Mouse (Mus musculus) midbrain, embryonic 11.5 days (tissue): ENCODE data around the gene Gm45208. TPM values are rescaled to one million over a fixed set of nuclear protein-coding genes. Genes with fewer than 3 reads are reported as not detected.

Experiments used
- ATAC-seq: fragments of 200-750 bp; cut with Nextera tagmentation; 2 replicates; pipeline ENCODE4 v1.8.0; 2017; ENCODE audit warnings: moderate TSS enrichment, moderate library complexity; ENCODE audit not compliant: low FRiP score
- DNase-seq: peaks from one replicate; pipeline ENCODE4 v3.0.0; 2015; ENCODE audit warnings: low spot score; ENCODE audit errors: missing footprints
- H3K27ac ChIP-seq: fragments of 300-500 bp; sonication (generic); 2 replicates; pipeline ENCODE4 v1.5.1; 2014; ENCODE audit warnings: low read depth, low read length
- H3K27me3 ChIP-seq: fragments of 300-500 bp; sonication (generic); 2 replicates; pipeline ENCODE4 v1.6.1; 2014; ENCODE audit warnings: mild to moderate bottlenecking, low read length, moderate library complexity, mixed read lengths; ENCODE audit not compliant: control insufficient read depth, insufficient read depth
- H3K36me3 ChIP-seq: fragments of 300-500 bp; sonication (generic); 2 replicates; pipeline ENCODE4 v1.6.1; 2014; ENCODE audit warnings: mild to moderate bottlenecking, low read length, moderate library complexity, mixed read lengths; ENCODE audit not compliant: control insufficient read depth, insufficient read depth
- H3K4me1 ChIP-seq: fragments of 300-500 bp; sonication (generic); 2 replicates; pipeline ENCODE4 v1.6.1; 2014; ENCODE audit warnings: low read length; ENCODE audit not compliant: control insufficient read depth, insufficient read depth
- H3K4me2 ChIP-seq: fragments of 300-500 bp; sonication (generic); 2 replicates; pipeline ENCODE4 v1.6.1; 2014; ENCODE audit warnings: mild to moderate bottlenecking, moderate library complexity
- H3K4me3 ChIP-seq: fragments of 300-500 bp; sonication (generic); 2 replicates; pipeline ENCODE4 v1.5.1; 2014; ENCODE audit warnings: low read depth, low read length
- H3K9ac ChIP-seq: fragments of 300-500 bp; sonication (generic); 2 replicates; pipeline ENCODE4 v1.6.1; 2014; ENCODE audit warnings: low read length
- H3K9me3 ChIP-seq: fragments of 300-500 bp; sonication (generic); 2 replicates; pipeline ENCODE4 v1.6.1; 2016; ENCODE audit warnings: low read length; ENCODE audit not compliant: control insufficient read depth
- WGBS: fragments of 180-500 bp; shearing (Covaris S2); extraction: QIAGEN DNeasy Blood & Tissue Kit; methylation state at CpG from one replicate; pipeline ENCODE4 v1.1.7; 2014; 5-methylcytosine and 5-hydroxymethylcytosine counted together
- polyA plus RNA-seq: library from polyadenylated mRNA; unstranded; fragments of >200 nt; fragmentation: Nextera tagmentation; extraction: Ambion mirVana; gene quantifications from 2 replicates; pipeline ENCODE4 v1.2.1, GENCODE M21; 2014

Gene Gm45208
- polyA plus RNA-seq = 0.22 TPM in 1 of 2 replicates, not detected in the other

DNA sequence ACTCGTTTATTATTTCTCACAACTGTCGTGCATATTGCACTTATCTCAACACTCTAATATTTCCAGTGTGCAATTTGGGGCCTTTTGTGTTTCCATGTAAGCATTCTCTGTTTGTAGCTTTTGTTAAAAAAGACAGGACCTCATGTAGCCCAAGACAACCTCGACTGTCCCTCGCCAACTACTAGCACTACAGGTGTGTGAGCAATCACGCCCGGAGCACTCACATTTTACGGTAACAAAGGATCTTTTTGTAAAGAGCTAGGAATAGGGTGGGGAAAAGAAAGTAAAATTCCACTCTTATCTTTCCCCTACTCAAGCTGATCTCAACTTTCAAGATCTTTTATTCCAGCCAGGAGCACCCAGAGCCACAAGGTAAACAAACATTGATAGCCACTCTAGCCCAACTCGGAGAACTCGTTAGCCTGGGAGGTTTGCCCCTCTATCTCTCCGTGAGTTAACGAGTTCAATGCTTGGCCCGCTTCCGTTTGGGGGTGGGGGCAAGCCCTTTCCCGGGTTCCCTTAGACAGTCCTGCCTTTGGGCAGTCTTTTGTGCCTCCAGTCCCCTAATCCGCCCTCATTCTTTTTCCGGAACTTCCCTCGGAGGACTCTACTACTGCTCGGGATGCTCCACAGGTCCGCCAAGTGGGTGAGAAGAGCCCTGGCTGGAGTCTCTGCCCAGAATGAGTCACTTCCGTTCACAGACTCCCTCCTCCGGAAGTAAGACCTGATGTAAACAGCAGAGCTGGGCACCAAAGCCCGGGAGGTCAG is at the start of gene Gm45208:
Gene Gm45208 (plus strand): TSS at position 732 of the 768 bp plus-strand sequence.
- Histone ChIP-seq H3K9ac (peak within 1 kb of the TSS; percentile 70), H3K27me3 (no peaks in the 10 kb centered on the region), H3K36me3 (no peaks in the 10 kb centered on the region), H3K4me3 (peak within 1 kb of the TSS; percentile 53), H3K4me1 (no peaks in the 10 kb centered on the region), H3K9me3 (no peaks in the 10 kb centered on the region), H3K4me2 (peak within 1 kb of the TSS; percentile 55), H3K27ac (peak within 1 kb of the TSS; percentile 89)
- ATAC-seq (peak; percentile 91), DNase-seq (peak; percentile 95)
- 18% methylated on average over 22 of the region's 22 CpGs for WGBS

DNA sequence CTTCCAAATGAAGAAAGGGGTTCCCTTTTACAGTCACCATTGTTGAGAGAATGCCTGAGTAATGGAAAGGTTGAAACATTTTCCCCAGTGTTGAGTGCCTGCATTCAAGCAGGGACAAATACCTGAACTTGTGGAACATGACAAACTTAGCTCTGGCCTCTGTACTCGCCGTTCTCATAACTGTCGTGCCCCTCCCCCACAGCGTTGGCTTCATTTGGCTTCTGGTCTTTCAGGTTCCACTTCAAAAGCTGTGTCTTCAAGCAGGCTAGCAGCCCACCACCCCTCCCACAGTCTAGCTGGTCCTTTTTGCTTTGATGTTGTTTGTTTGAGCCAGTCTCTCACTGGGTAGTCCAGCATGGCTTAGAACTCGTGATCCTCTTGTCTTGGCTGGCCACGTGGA is 49.3 kb upstream of the Gm45208 start:
- Histone ChIP-seq H3K36me3 (no peaks in the 10 kb centered on the region), H3K9me3 (no peaks in the 10 kb centered on the region), H3K27me3 (no peaks in the 10 kb centered on the region), H3K4me2 (no peak overlapping the region), H3K4me1 (no peaks in the 10 kb centered on the region), H3K27ac (no peak overlapping the region), H3K9ac (no peak overlapping the region), H3K4me3 (no peak overlapping the region)
- 50% methylated on average over 6 of the region's 6 CpGs for WGBS
- no peak for ATAC-seq
- no peak for DNase-seq

DNA sequence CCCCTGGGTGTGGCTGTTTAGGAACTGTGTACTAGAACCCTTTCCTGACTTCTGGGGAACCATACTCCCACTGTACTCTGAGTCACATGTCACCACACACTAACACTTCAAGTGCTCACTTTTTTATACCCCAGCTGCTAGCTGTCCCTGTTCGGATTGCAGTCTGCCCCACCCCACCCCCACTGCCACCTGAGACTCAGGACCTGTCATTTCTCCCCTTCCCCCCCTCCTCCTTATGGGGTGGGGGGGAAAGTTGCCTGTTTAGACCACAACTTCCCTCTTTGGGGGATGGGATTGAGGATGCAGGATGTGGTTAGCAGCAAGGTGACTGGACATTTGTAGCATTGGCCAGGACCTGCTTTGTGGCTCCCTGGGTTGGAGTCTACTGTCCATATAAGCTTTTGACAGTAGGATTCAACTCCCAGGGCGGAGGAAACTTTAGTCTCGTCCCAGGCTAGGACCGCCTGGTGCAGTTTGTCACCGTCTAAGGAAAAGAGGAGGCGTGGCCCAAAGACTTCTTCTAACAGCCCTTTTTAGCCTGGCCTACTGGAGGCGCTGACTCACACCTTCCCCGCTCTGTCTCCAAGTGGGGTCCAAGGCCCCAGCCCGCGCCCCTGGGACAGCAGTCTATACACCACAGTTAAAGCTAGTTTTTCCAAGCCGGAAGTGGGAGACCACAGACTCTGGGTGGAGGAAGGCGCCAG is 48.3 kb upstream of the Gm45208 start:
- Histone ChIP-seq H3K4me3 (no peak overlapping the region), H3K27ac (no peak overlapping the region), H3K9ac (no peak overlapping the region), H3K4me2 (no peak overlapping the region), H3K9me3 (no peaks in the 10 kb centered on the region), H3K27me3 (no peaks in the 10 kb centered on the region), H3K36me3 (no peaks in the 10 kb centered on the region), H3K4me1 (no peaks in the 10 kb centered on the region)
- ATAC-seq (no peak), DNase-seq (no peak)
- 35% methylated on average over 12 of the region's 12 CpGs for WGBS

DNA sequence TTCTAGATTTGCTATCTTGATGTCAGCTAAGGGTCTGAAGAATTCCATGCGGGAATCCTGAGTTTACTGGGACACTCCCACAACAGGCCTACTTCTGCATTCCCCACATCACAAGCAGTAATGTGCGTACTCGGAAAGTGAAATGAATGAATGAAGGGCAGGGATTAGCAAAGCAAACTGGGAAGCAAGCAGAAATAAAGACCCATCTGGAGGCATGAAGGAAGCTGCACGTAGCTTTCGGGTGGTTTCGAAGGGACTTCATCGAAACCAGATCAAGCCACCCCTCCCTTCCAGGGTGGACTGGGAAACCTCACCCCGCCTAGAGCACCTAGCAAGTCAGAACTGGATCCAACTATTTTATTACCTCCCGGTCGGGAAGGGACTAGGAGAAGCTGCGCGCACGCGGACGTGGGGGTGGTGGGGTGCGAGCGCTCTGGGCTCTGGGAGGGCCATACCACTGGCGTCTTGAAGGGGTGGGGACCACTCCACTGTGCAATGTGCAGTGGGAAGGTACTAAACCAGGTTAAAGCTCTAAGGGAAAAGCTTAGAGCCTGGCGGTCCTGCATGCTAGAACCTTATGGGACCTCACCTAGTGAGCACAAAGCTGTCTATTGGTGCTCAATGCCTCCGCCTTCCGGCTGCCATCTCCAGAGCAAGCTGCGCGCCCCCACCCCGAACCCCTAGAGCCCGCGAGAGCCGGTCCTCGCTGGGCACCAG is 47.6 kb upstream of the Gm45208 start:
- 39% methylated on average over 28 of the region's 28 CpGs for WGBS
- Histone ChIP-seq H3K9ac (no peak overlapping the region), H3K27ac (no peak overlapping the region), H3K9me3 (no peaks in the 10 kb centered on the region), H3K4me1 (no peaks in the 10 kb centered on the region), H3K4me2 (peak overlapping the region; percentile 22), H3K27me3 (no peaks in the 10 kb centered on the region), H3K36me3 (no peaks in the 10 kb centered on the region), H3K4me3 (no peak overlapping the region)
- DNase-seq (peak; percentile 81), ATAC-seq (no peak)

- H3K9ac ChIP-seq = no peak overlapping the region
- 39% methylated on average over 10 of the region's 10 CpGs for WGBS
- DNase-seq = no peak
- H3K9me3 ChIP-seq = no peaks in the 10 kb centered on the region
- no peak overlapping the region for H3K4me3 ChIP-seq
- no peaks in the 10 kb centered on the region for H3K4me1 ChIP-seq
- no peaks in the 10 kb centered on the region for H3K27me3 ChIP-seq
- ATAC-seq = no peak
- H3K4me2 ChIP-seq = peak overlapping the region; percentile 22
- no peak overlapping the region for H3K27ac ChIP-seq
- H3K36me3 ChIP-seq = no peaks in the 10 kb centered on the region
Observed at GRCm38 (mm10) chrX:7675001-7675380, 47.1 kb upstream of the Gm45208 start.

- no peak overlapping the region for H3K27ac ChIP-seq
- no peaks in the 10 kb centered on the region for H3K36me3 ChIP-seq
- no peaks in the 10 kb centered on the region for H3K9me3 ChIP-seq
- H3K4me1 ChIP-seq = no peaks in the 10 kb centered on the region
- no peak for DNase-seq
- no peak overlapping the region for H3K4me2 ChIP-seq
- no peak overlapping the region for H3K4me3 ChIP-seq
- no peaks in the 10 kb centered on the region for H3K27me3 ChIP-seq
- ATAC-seq = no peak
- 37% methylated on average over 3 of the region's 3 CpGs for WGBS
- H3K9ac ChIP-seq = no peak overlapping the region
Observed at GRCm38 (mm10) chrX:7678986-7679385, 43.1 kb upstream of the Gm45208 start.

DNA sequence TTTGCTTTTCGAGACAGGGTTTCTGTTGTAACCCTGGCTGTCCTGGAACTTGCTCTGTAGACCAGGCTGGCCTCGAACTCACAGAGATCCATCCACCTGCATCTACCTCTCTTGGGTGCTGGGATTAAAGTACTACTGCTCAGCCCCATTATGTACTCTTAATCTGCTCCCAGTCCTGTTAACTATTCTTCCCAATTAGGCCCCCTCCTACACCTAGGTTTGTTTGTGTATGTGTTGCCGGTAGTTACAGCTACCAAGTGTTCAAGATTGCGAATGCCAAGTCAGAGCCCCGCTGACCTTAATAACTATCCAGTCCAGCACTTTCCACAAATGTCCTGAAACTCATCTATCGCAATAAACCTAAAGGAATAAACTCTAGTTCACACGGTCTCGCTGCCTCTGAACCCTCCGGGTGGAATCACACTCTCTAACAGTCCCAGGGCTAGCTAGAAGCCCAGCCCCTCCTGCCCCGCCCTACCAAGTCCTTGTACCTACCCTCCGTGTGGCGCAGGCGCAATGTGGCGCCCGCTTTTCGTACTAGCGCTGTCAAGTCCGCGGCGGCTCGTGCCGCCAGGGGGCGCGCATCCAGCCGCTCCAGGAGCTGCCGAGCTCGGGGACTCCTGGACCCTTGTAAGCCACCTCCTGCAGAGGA is 42.5 kb upstream of the Gm45208 start:
- Histone ChIP-seq H3K4me2 (peak overlapping the region; percentile 42), H3K4me3 (peak overlapping the region; percentile 14), H3K27ac (no peak overlapping the region), H3K36me3 (no peaks in the 10 kb centered on the region), H3K9ac (0 out of 2 replicates have a peak overlapping the region, but pooled peaks have one; percentile 30), H3K9me3 (no peaks in the 10 kb centered on the region), H3K27me3 (no peaks in the 10 kb centered on the region), H3K4me1 (no peaks in the 10 kb centered on the region)
- DNase-seq (peak; percentile 100), ATAC-seq (peak; percentile 93)
- WGBS = 15% methylated on average over 27 of the region's 27 CpGs

GRCm38 (mm10) chrX:7680057-7680412 is 42.0 kb upstream of the Gm45208 start:
- Histone ChIP-seq H3K4me3 (peak overlapping the region; percentile 14), H3K27me3 (no peaks in the 10 kb centered on the region), H3K36me3 (no peaks in the 10 kb centered on the region), H3K4me2 (peak overlapping the region; percentile 42), H3K27ac (no peak overlapping the region), H3K4me1 (no peaks in the 10 kb centered on the region), H3K9ac (0 out of 2 replicates have a peak overlapping the region, but pooled peaks have one; percentile 30), H3K9me3 (no peaks in the 10 kb centered on the region)
- 30% methylated on average over 12 of the region's 12 CpGs for WGBS
- ATAC-seq (peak; percentile 11; the same call in 1 of the 2 replicates), DNase-seq (no peak)
